Mouse (Mus musculus) MEL (cell line): ENCODE results near the gene Reep1. TPM values are rescaled to one million over a fixed set of nuclear protein-coding genes. Genes with fewer than 3 reads are reported as not detected.
"Not testable (repeated sequence)": the region's sequence is repeated elsewhere in the genome, so short reads cannot be mapped to it uniquely, and the experiment has no call there.

ENCODE experiments used
- DNase-seq: peaks from one replicate; pipeline ENCODE4 v3.0.0; 2011; ENCODE audit warnings: low read depth, low spot score
- H3K27ac ChIP-seq: 2 replicates; pipeline ENCODE4 v1.5.1; 2012; ENCODE audit warnings: low read depth, mild to moderate bottlenecking, control low read depth, low read length, moderate library complexity; ENCODE audit not compliant: control insufficient read depth
- H3K27me3 ChIP-seq, 2 experiments: fragments of 150-350 bp in 1 of 2; sonication (generic) in 1 of 2; 2 replicates each; pipeline ENCODE4 v1.6.1; 2012; ENCODE audit warnings: low read length in 2 of 2, mild to moderate bottlenecking in 2 of 2, improper control_type of control experiment in 1 of 2, moderate library complexity in 1 of 2; ENCODE audit not compliant: insufficient read depth in 2 of 2, control insufficient read depth in 1 of 2
- H3K36me3 ChIP-seq, 2 experiments: 2 replicates each; pipeline ENCODE4 v1.6.1; 2012 to 2014; ENCODE audit warnings: low read length in 2 of 2, improper control_type of control experiment in 1 of 2, inconsistent platforms in 1 of 2, mild to moderate bottlenecking in 1 of 2; ENCODE audit not compliant: insufficient read depth in 2 of 2, control insufficient read depth in 1 of 2
- H3K4me1 ChIP-seq, 2 experiments: fragments of 150-350 bp in 1 of 2; sonication (generic) in 1 of 2; 2 replicates each; pipeline ENCODE4 v1.6.1; 2012; ENCODE audit warnings: low read length in 2 of 2, improper control_type of control experiment in 1 of 2, mild to moderate bottlenecking in 1 of 2; ENCODE audit not compliant: insufficient read depth in 2 of 2, control insufficient read depth in 1 of 2
- H3K4me3 ChIP-seq, 2 experiments: fragments of 150-350 bp in 1 of 2; sonication (generic) in 1 of 2; 2 replicates each; pipeline ENCODE4 v1.5.1; 2012; ENCODE audit warnings: low read depth in 2 of 2, low read length in 2 of 2, mild to moderate bottlenecking in 2 of 2, moderate library complexity in 2 of 2, control low read depth in 1 of 2, improper control_type of control experiment in 1 of 2; ENCODE audit not compliant: control insufficient read depth in 1 of 2, insufficient read depth in 1 of 2
- H3K79me2 ChIP-seq: 2 replicates; pipeline ENCODE4 v1.6.1; 2012; ENCODE audit warnings: mild to moderate bottlenecking, low read length, moderate library complexity; ENCODE audit not compliant: control insufficient read depth, poor library complexity, insufficient read depth
- H3K9ac ChIP-seq: 2 replicates; pipeline ENCODE4 v1.6.1; 2012; ENCODE audit warnings: low read depth, mild to moderate bottlenecking, control low read depth, low read length, moderate library complexity; ENCODE audit not compliant: control insufficient read depth, poor library complexity, severe bottlenecking
- H3K9me3 ChIP-seq: fragments of 150-350 bp; sonication (generic); replicated peaks from 2 replicates; pipeline ENCODE4 v1.6.1; 2012; ENCODE audit warnings: mild to moderate bottlenecking, low read length, improper control_type of control experiment, moderate library complexity; ENCODE audit not compliant: insufficient read depth
- MEF2A ChIP-seq: IDR thresholded peaks from 2 replicates; pipeline ENCODE4 v1.6.1; 2014; ENCODE audit warnings: low read depth, mild to moderate bottlenecking, inconsistent platforms, low read length, improper control_type of control experiment; ENCODE audit not compliant: poor library complexity, insufficient replicate concordance, severe bottlenecking; ENCODE audit errors: extremely low read depth
- NELFE ChIP-seq: IDR thresholded peaks from 2 replicates; pipeline ENCODE4 v1.6.1; 2011; ENCODE audit warnings: low read depth, low read length, improper control_type of control experiment
- SIN3A ChIP-seq: IDR thresholded peaks from 2 replicates; pipeline ENCODE4 v1.6.1; 2012; ENCODE audit warnings: low read length, improper control_type of control experiment, inconsistent platforms
- polyA plus RNA-seq, 2 experiments: library from polyadenylated mRNA; stranded (reverse) in 1 of 2; unstranded in 1 of 2; fragments of >175 nt in 1 of 2; fragments of >200 nt in 1 of 2; gene quantifications; 2 replicates each; pipeline versions ENCODE4 v1.2.1 to v1.2.4; 2012; ENCODE audit warnings: low replicate concordance in 2 of 2, low read depth in 1 of 2; ENCODE audit not compliant: insufficient read length in 2 of 2, insufficient read depth in 1 of 2, missing spikeins in 1 of 2
- total RNA-seq: library from RNA; depleted of rRNA; stranded (reverse); fragments of 300-350 nt; gene quantifications from 2 replicates; pipeline ENCODE4 v1.2.3, GENCODE M21; 2012; rRNA removed

The Reep1 gene
- total and polyA plus RNA-seq, 3 experiments = 0.12 to 0.36 TPM; not detected in 1

- Histone ChIP-seq H3K36me3 (peaks cover 2 to 4% of the 10 kb centered on the region in 2 experiments; a peak in 3 of 4 replicates), H3K4me1 (peaks cover 2 to 7% of the 10 kb centered on the region in 2 experiments; a peak in 3 of 4 replicates), H3K27ac (no peak overlapping the region), H3K9me3 (no peaks in the 10 kb centered on the region), H3K79me2 (peaks cover 32% of the 10 kb centered on the region), H3K9ac (no peak overlapping the region), H3K4me3 (no peak overlapping the region), H3K27me3 (no peaks in the 10 kb centered on the region)
- no peak for TF ChIP-seq MEF2A
- no peak for TF ChIP-seq NELFE
- TF ChIP-seq SIN3A = no peak
- no peak for DNase-seq
These were observed 133.4 kb downstream of the Reep1 start for GRCm38 (mm10) chr6:71840597-71841290.

GRCm38 (mm10) chr6:71846906-71847305, 139.5 kb downstream of the Reep1 start:
- not testable (repeated sequence) for H3K4me3 ChIP-seq

More at GRCm38 (mm10) chr6:71846906-71847305, 139.5 kb downstream of the Reep1 start:
- not testable (repeated sequence) for H3K4me1 ChIP-seq, H3K27ac ChIP-seq, DNase-seq, H3K27me3 ChIP-seq, H3K79me2 ChIP-seq, H3K9me3 ChIP-seq, H3K9ac ChIP-seq
- peaks cover 2 to 27% of the 10 kb centered on the region in 2 experiments; a peak in 2 of 4 replicates for H3K36me3 ChIP-seq

Other genes starting within 250 kb of the Reep1 start
- gene Rnf103, start 213.7 kb upstream of the Reep1 start, total RNA-seq = 3.3 and 3.9 TPM in 2 replicates
- 1 to 10 TPM in 1 of 2 experiments, not detected in 1; 4.9 TPM for gene Rnf103, start 213.7 kb upstream of the Reep1 start, polyA plus RNA-seq
- gene Chmp3, start 163.8 kb upstream of the Reep1 start, total RNA-seq = 41.7 and 42.7 TPM in 2 replicates
- gene Chmp3, start 163.8 kb upstream of the Reep1 start, polyA plus RNA-seq = 10 to 100 TPM in 1 of 2 experiments, not detected in 1; 69.3 TPM
- 14.4 and 27.2 TPM in 2 replicates for gene Kdm3a, start 74.6 kb upstream of the Reep1 start, total RNA-seq
- gene Kdm3a, start 74.6 kb upstream of the Reep1 start, polyA plus RNA-seq = 10 to 100 TPM in 1 of 2 experiments, not detected in 1; 35.5 TPM
- gene Mrpl35, start 119.4 kb downstream of the Reep1 start, total RNA-seq = 26.0 and 28.3 TPM in 2 replicates
- gene Mrpl35, start 119.4 kb downstream of the Reep1 start, polyA plus RNA-seq = 10 to 100 TPM in 1 of 2 experiments, not detected in 1; 34.8 TPM
- 133 and 137 TPM in 2 replicates for gene Immt, start 123.8 kb downstream of the Reep1 start, total RNA-seq
- gene Immt, start 123.8 kb downstream of the Reep1 start, polyA plus RNA-seq = 100 to 1,000 TPM; 158 to 702 TPM
- 89.6 and 93.5 TPM in 2 replicates for gene Ptcd3, start 201.2 kb downstream of the Reep1 start, total RNA-seq
- 100 to 1,000 TPM in 1 of 2 experiments, 10 to 100 TPM in 1; 94.3 to 156 TPM for gene Ptcd3, start 201.2 kb downstream of the Reep1 start, polyA plus RNA-seq
- gene Polr1a, start 201.5 kb downstream of the Reep1 start, total RNA-seq = 66.8 and 68.4 TPM in 2 replicates
- 100 to 1,000 TPM; 105 to 211 TPM for gene Polr1a, start 201.5 kb downstream of the Reep1 start, polyA plus RNA-seq